Mouse (Mus musculus) natural killer cell, adult 2 months (primary cell): ENCODE data around the gene Ralgapa2.

Experiments
- DNase-seq, 2 experiments: peaks; one replicate each; pipeline ENCODE4 v3.0.0; 2022; ENCODE audit warnings: low spot score in 2 of 2

Gene Ralgapa2

GRCm38 (mm10) chr2:146359676-146360075 lies 152.5 kb downstream of the Ralgapa2 start:
- no peak for DNase-seq

- DNase-seq: no peak
Measured at GRCm38 (mm10) chr2:146356524-146356923, 155.6 kb downstream of the Ralgapa2 start.

GRCm38 (mm10) chr2:146350230-146350629 lies 161.9 kb downstream of the Ralgapa2 start:
- no peak for DNase-seq

- DNase-seq: no peak
Measured at GRCm38 (mm10) chr2:146347942-146348341, 164.2 kb downstream of the Ralgapa2 start.

GRCm38 (mm10) chr2:146340090-146340489 lies 172.1 kb downstream of the Ralgapa2 start:
- DNase-seq: no peak

- DNase-seq: no peak
Measured at GRCm38 (mm10) chr2:146337540-146337939, 174.6 kb downstream of the Ralgapa2 start.

GRCm38 (mm10) chr2:146331894-146332476 lies 180.2 kb downstream of the Ralgapa2 start:
- DNase-seq: no peak

- DNase-seq: no peak
Measured at GRCm38 (mm10) chr2:146330772-146331281, 181.3 kb downstream of the Ralgapa2 start.

GRCm38 (mm10) chr2:146330101-146330500 lies 182.0 kb downstream of the Ralgapa2 start:
- DNase-seq: no peak

GRCm38 (mm10) chr2:146326654-146327053 lies 185.5 kb downstream of the Ralgapa2 start:
- no peak for DNase-seq

- no peak for DNase-seq
Measured at GRCm38 (mm10) chr2:146324907-146325715, 187.0 kb downstream of the Ralgapa2 start.

- DNase-seq: no peak
Measured at GRCm38 (mm10) chr2:146324140-146324906, 187.8 kb downstream of the Ralgapa2 start.

GRCm38 (mm10) chr2:146323528-146323927 lies 188.6 kb downstream of the Ralgapa2 start:
- no peak for DNase-seq

GRCm38 (mm10) chr2:146322770-146323169 lies 189.4 kb downstream of the Ralgapa2 start:
- DNase-seq: no peak

GRCm38 (mm10) chr2:146322019-146322418 lies 190.1 kb downstream of the Ralgapa2 start:
- DNase-seq: no peak

GRCm38 (mm10) chr2:146320666-146321065 lies 191.5 kb downstream of the Ralgapa2 start:
- DNase-seq: no peak

- DNase-seq: no peak
Measured at GRCm38 (mm10) chr2:146314751-146315150, 197.4 kb downstream of the Ralgapa2 start.

GRCm38 (mm10) chr2:146313811-146314210 lies 198.3 kb downstream of the Ralgapa2 start:
- no peak for DNase-seq

GRCm38 (mm10) chr2:146310760-146311159 lies 201.4 kb downstream of the Ralgapa2 start:
- DNase-seq: no peak

GRCm38 (mm10) chr2:146310291-146310690 lies 201.9 kb downstream of the Ralgapa2 start:
- peak in 1 of 2 experiments; percentile 22 for DNase-seq

GRCm38 (mm10) chr2:146309413-146309812 lies 202.7 kb downstream of the Ralgapa2 start:
- DNase-seq: no peak

- no peak for DNase-seq
Measured at GRCm38 (mm10) chr2:146307060-146307459, 205.1 kb downstream of the Ralgapa2 start.
